Mouse (Mus musculus) thymus, postnatal 0 days (tissue): ENCODE results near the gene Zfp953. TPM values are rescaled to one million over a fixed set of nuclear protein-coding genes. Genes with fewer than 3 reads are reported as not detected.
A peak's percentile ranks its signal among the peaks of the same experiment; 100 is the strongest.
"Not testable (repeated sequence)": the region's sequence is repeated elsewhere in the genome, so short reads cannot be mapped to it uniquely, and the experiment has no call there.

Experiments
- DNase-seq: peaks from one replicate; pipeline ENCODE4 v3.0.0-alpha.2; 2015; ENCODE audit warnings: low spot score
- polyA plus RNA-seq: library from polyadenylated mRNA; unstranded; fragments of >200 nt; fragmentation: Nextera tagmentation; extraction: Ambion mirVana; gene quantifications from 2 replicates; pipeline ENCODE4 v1.2.1, GENCODE M21; 2015

Zfp953 gene
- polyA plus RNA-seq: 1.7 and 2.1 TPM in 2 replicates

- DNase-seq: peak; percentile 92
Measured at GRCm38 (mm10) chr13:67360131-67360744, at the start of gene Zfp953, which contains the start of gene Gm28044. TSS of gene Zfp953 (minus strand) at chr13:67360605. TSS of gene Gm28044 (minus strand) at chr13:67360536.

- peak; percentile 82 for DNase-seq
Measured at GRCm38 (mm10) chr13:67399183-67399903, 38.9 kb upstream of the Zfp953 start, which contains the start of gene Zfp429. TSS of gene Zfp429 (minus strand) at chr13:67399819.

- DNase-seq: not testable (repeated sequence)
Measured at GRCm38 (mm10) chr13:67376255-67376654, 15.8 kb upstream of the Zfp953 start.

GRCm38 (mm10) chr13:67375050-67375911 lies 14.9 kb upstream of the Zfp953 start, which contains the start of the genes Gm28041 and Zfp456:
TSS of gene Gm28041 (minus strand) at chr13:67375733.
TSS of gene Zfp456 (minus strand) at chr13:67375810.
- DNase-seq: peak; percentile 85

GRCm38 (mm10) chr13:67351854-67352253 lies 8.6 kb downstream of the Zfp953 start:
- DNase-seq: no peak

- no peak for DNase-seq
Measured at GRCm38 (mm10) chr13:67343422-67343821, 17.0 kb downstream of the Zfp953 start.

DNA sequence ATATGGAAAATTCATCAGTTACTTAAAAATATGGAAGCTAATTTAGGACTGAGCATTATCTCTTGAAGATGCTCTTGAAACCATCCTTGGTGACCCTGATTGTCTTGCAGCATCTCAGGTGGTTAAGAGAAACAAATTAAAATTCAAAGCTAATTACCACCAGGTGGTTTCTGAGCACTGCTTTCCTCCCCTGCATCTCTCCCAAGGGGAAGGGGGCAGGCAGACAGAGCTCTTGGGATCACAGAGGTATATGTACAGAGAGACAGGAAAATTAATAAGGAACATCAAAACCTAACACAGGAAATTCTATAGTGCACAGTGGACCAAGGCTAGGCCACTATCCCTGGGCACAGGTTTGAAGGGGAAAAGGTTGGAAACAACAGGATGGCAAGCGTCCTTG lies 27.5 kb downstream of the Zfp953 start:
- peak; percentile 3 for DNase-seq

GRCm38 (mm10) chr13:67332019-67332724 lies 28.2 kb downstream of the Zfp953 start, which contains the start of gene Zfp595:
TSS of gene Zfp595 (minus strand) at chr13:67332570.
- peak; percentile 89 for DNase-seq

- DNase-seq: no peak
Measured at GRCm38 (mm10) chr13:67306718-67307117, 53.7 kb downstream of the Zfp953 start.

DNA sequence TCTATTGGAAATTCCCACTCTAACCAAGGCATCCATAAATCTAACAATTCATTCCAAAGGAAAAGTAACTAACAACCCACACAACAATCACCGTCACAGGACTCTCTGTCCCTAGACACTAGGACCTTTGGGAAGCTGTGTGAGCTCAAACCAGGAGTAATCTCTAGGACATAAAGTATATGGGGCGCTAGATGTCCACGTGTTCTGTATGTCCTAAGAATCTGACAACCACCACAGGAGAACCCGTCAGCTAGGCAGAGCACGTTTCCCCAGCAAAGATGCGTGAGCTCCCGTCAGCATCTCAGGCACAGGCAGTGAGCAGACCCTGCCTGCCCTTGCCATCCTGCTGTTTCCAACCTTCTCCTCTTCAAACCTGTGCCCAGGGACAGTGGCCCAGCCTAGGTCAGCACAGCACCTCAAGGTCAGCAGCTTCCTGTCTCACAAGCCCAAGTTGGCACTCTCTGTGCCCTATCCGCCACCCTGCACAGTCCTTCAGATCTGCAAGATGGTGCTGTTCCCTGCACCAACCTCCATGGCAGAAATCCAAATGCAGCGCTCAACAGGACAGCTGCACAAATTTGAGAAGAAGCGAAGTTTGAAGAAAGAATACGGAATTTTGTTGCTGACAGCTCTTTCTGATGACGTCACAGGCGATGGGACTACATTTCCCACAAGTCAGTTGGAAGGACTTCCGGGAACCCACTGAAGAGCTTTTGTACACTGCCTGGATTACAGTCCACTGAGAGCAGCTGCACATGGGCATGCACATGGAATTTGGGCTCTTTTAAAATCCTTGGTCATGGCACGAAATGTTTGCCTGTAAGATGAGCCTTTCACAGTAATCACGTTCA lies 54.4 kb downstream of the Zfp953 start, which contains the start of gene Zfp457:
TSS of gene Zfp457 (minus strand) at position 664 of the 851 bp plus-strand sequence.
- DNase-seq: peak; percentile 91

Other genes starting within 250 kb of the Zfp953 start
- gene Rslcan18, start 244.3 kb downstream of the Zfp953 start, polyA plus RNA-seq: 0.09 TPM in 1 of 2 replicates, not detected in the other
- gene Zfp759, start 238.9 kb downstream of the Zfp953 start, polyA plus RNA-seq: 1.6 and 1.7 TPM in 2 replicates
- 6.6 and 9.0 TPM in 2 replicates for gene Rsl1, start 187.4 kb downstream of the Zfp953 start, polyA plus RNA-seq
- 1.6 and 1.7 TPM in 2 replicates for gene Zfp455, start 166.1 kb downstream of the Zfp953 start, polyA plus RNA-seq
- gene Zfp458, start 82.1 kb downstream of the Zfp953 start, polyA plus RNA-seq: 1.6 and 1.7 TPM in 2 replicates
- gene Zfp457, start 54.1 kb downstream of the Zfp953 start, polyA plus RNA-seq: 1.0 and 1.2 TPM in 2 replicates
- 2.7 TPM in 2 replicates for gene Zfp595, start 28.0 kb downstream of the Zfp953 start, polyA plus RNA-seq
- gene Gm28044, start 69 bp downstream of the Zfp953 start, polyA plus RNA-seq: 0.35 TPM in 1 of 2 replicates, not detected in the other
- gene Gm28041, start 15.1 kb upstream of the Zfp953 start, polyA plus RNA-seq: 0.64 and 0.81 TPM in 2 replicates
- gene Zfp456, start 15.2 kb upstream of the Zfp953 start, polyA plus RNA-seq: 1.7 and 1.9 TPM in 2 replicates
- 8.7 and 9.1 TPM in 2 replicates for gene Zfp429, start 39.2 kb upstream of the Zfp953 start, polyA plus RNA-seq
- gene Zfp459, start 60.8 kb upstream of the Zfp953 start, polyA plus RNA-seq: 2.2 and 2.3 TPM in 2 replicates
- gene Zfp874a, start 91.0 kb upstream of the Zfp953 start, polyA plus RNA-seq: 6.6 and 7.7 TPM in 2 replicates
- gene Zfp874b, start 123.7 kb upstream of the Zfp953 start, polyA plus RNA-seq: 4.3 and 5.7 TPM in 2 replicates
- gene Zfp58, start 139.9 kb upstream of the Zfp953 start, polyA plus RNA-seq: 11.4 and 12.7 TPM in 2 replicates
- gene Gm26965, start 165.5 kb upstream of the Zfp953 start, polyA plus RNA-seq: not detected in 2 replicates
- 43.2 and 54.1 TPM in 2 replicates for gene Zfp87, start 165.6 kb upstream of the Zfp953 start, polyA plus RNA-seq
- gene Zfp748, start 193.2 kb upstream of the Zfp953 start, polyA plus RNA-seq: 13.5 and 14.0 TPM in 2 replicates
- gene Zfp729b, start 249.1 kb upstream of the Zfp953 start, polyA plus RNA-seq: 5.0 and 5.3 TPM in 2 replicates